Mouse (Mus musculus) midbrain, embryonic 10.5 days (tissue): ENCODE results near the gene Usp8. TPM values are rescaled to one million over a fixed set of nuclear protein-coding genes. Genes with fewer than 3 reads are reported as not detected.

Source experiments
- DNase-seq: peaks from one replicate; pipeline ENCODE4 v3.0.0-alpha.2; 2017; ENCODE audit warnings: low spot score
- H3K27ac ChIP-seq: fragments of 300-500 bp; sonication (generic); replicated peaks from 2 replicates; pipeline ENCODE4 v1.5.1; 2016; ENCODE audit warnings: mild to moderate bottlenecking
- H3K27me3 ChIP-seq: fragments of 300-500 bp; sonication (generic); 2 replicates; pipeline ENCODE4 v1.6.1; 2016; ENCODE audit warnings: low read depth, mild to moderate bottlenecking; ENCODE audit not compliant: poor library complexity, severe bottlenecking
- H3K36me3 ChIP-seq: fragments of 300-500 bp; sonication (generic); 2 replicates; pipeline ENCODE4 v1.6.1; 2016; ENCODE audit warnings: mild to moderate bottlenecking, moderate library complexity
- H3K4me1 ChIP-seq: fragments of 300-500 bp; sonication (generic); 2 replicates; pipeline ENCODE4 v1.6.1; 2016
- H3K4me3 ChIP-seq: fragments of 300-500 bp; sonication (generic); 2 replicates; pipeline ENCODE4 v1.5.1; 2016; ENCODE audit warnings: mild to moderate bottlenecking, moderate library complexity
- H3K9me3 ChIP-seq: fragments of 300-500 bp; sonication (generic); replicated peaks from 2 replicates; pipeline ENCODE4 v1.6.1; 2016; ENCODE audit warnings: mild to moderate bottlenecking
- WGBS: fragments of 180-500 bp; shearing (Covaris S2); methylation state at CpG from one replicate; pipeline ENCODE4 v1.1.7; 2016; 5-methylcytosine and 5-hydroxymethylcytosine counted together
- polyA plus RNA-seq: library from polyadenylated mRNA; unstranded; fragments of >200 nt; fragmentation: Nextera tagmentation; extraction: Ambion mirVana; gene quantifications from 2 replicates; pipeline ENCODE4 v1.2.1, GENCODE M21; 2016

The Usp8 gene
- polyA plus RNA-seq, 1 experiment from 2014 or later: 38.1 TPM

- Histone ChIP-seq H3K27ac (no peak overlapping the region; the same call in 1 of the 2 replicates), H3K27me3 (no peaks in the 10 kb centered on the region), H3K36me3 (peaks cover 33% of the 10 kb centered on the region), H3K9me3 (no peaks in the 10 kb centered on the region), H3K4me3 (no peak overlapping the region), H3K4me1 (0 out of 2 replicates have a peak, but pooled peaks cover 3% of the 10 kb centered on the region)
- 62% methylated on average over 9 of the region's 9 CpGs for WGBS
- DNase-seq: no peak
These were observed 80.7 kb downstream of the Usp8 start for GRCm38 (mm10) chr2:126787721-126788342.

- no peaks in the 10 kb centered on the region for H3K4me1 ChIP-seq
- DNase-seq: no peak
- WGBS: 82% methylated on average over 5 of the region's 5 CpGs
- H3K4me3 ChIP-seq: no peak overlapping the region
- no peak overlapping the region for H3K27ac ChIP-seq
- peaks cover 80% of the 10 kb centered on the region for H3K36me3 ChIP-seq
- no peaks in the 10 kb centered on the region for H3K9me3 ChIP-seq
- H3K27me3 ChIP-seq: no peaks in the 10 kb centered on the region
These were observed 85.5 kb downstream of the Usp8 start for GRCm38 (mm10) chr2:126792611-126793010.

- DNase-seq: no peak
- Histone ChIP-seq H3K36me3 (peaks cover 95% of the 10 kb centered on the region), H3K4me1 (no peaks in the 10 kb centered on the region), H3K27me3 (no peaks in the 10 kb centered on the region), H3K4me3 (no peak overlapping the region), H3K9me3 (no peaks in the 10 kb centered on the region), H3K27ac (no peak overlapping the region)
- 85% methylated on average over 3 of the region's 3 CpGs for WGBS
These were observed 88.6 kb downstream of the Usp8 start for GRCm38 (mm10) chr2:126795708-126796107.

- WGBS: 92% methylated on average over 5 of the region's 5 CpGs
These were observed 91.3 kb downstream of the Usp8 start for GRCm38 (mm10) chr2:126798455-126798854.

GRCm38 (mm10) chr2:126801980-126802379 is 94.9 kb downstream of the Usp8 start:
- Histone ChIP-seq H3K27me3 (no peaks in the 10 kb centered on the region), H3K4me3 (no peak overlapping the region), H3K36me3 (peaks cover 86% of the 10 kb centered on the region), H3K4me1 (no peaks in the 10 kb centered on the region), H3K9me3 (no peaks in the 10 kb centered on the region), H3K27ac (no peak overlapping the region)
- DNase-seq: no peak
- WGBS: 92% methylated on average over 3 of the region's 3 CpGs

More at GRCm38 (mm10) chr2:126798455-126798854, 91.3 kb downstream of the Usp8 start:
- no peak for DNase-seq
- Histone ChIP-seq H3K9me3 (no peaks in the 10 kb centered on the region), H3K27ac (no peak overlapping the region), H3K4me3 (no peak overlapping the region), H3K4me1 (no peaks in the 10 kb centered on the region), H3K27me3 (no peaks in the 10 kb centered on the region), H3K36me3 (peaks cover 89% of the 10 kb centered on the region)

Other genes with a start within 250 kb of the Usp8 start
- gene Atp8b4, start 206.7 kb upstream of the Usp8 start, polyA plus RNA-seq: 0.07 and 0.12 TPM in 2 replicates
- gene Slc27a2, start 154.9 kb upstream of the Usp8 start, polyA plus RNA-seq: 1.3 and 2.3 TPM in 2 replicates
- gene Hdc, start 88.0 kb upstream of the Usp8 start, polyA plus RNA-seq: 0.31 and 0.55 TPM in 2 replicates
- 77.2 and 78.6 TPM in 2 replicates for gene Gabpb1, start 31.0 kb upstream of the Usp8 start, polyA plus RNA-seq
- gene Usp50, start 76.1 kb downstream of the Usp8 start, polyA plus RNA-seq: 2.2 and 2.8 TPM in 2 replicates
- gene Trpm7, start 168.9 kb downstream of the Usp8 start, polyA plus RNA-seq: 39.7 and 40.7 TPM in 2 replicates
- 30.3 and 35.5 TPM in 2 replicates for gene Sppl2a, start 225.9 kb downstream of the Usp8 start, polyA plus RNA-seq